Mouse (Mus musculus): ENCODE data around the gene Gm3033.
"Not testable (repeated sequence)": the region's sequence is repeated elsewhere in the genome, so short reads cannot be mapped to it uniquely, and the experiment has no call there.

Gm3033 gene

GRCm38 (mm10) chr14:3845945-3846344 lies at the start of gene Gm3033:
Gene Gm3033, plus strand, starts transcription at chr14:3846245.
- DNase-seq (ENCODE audit: low read depth, low spot score) = not testable (repeated sequence)

- not testable (repeated sequence) for DNase-seq (ENCODE audit: low read depth, low spot score)
These were observed 36.3 kb upstream of the Gm3033 start, which contains the start of gene Gm3002 for GRCm38 (mm10) chr14:3809774-3810173. Gene Gm3002, plus strand, starts transcription at chr14:3810074.

- DNase-seq (ENCODE audit: low read depth, low spot score) = not testable (repeated sequence)
These were observed 37.8 kb downstream of the Gm3033 start, which contains the start of gene Gm2916 for GRCm38 (mm10) chr14:3883872-3884271. Gene Gm2916, plus strand, starts transcription at chr14:3884172.

Data from brain, adult 2 months (tissue).